ENCODE assay signal across 8 mouse cellular contexts in genomic region chr8:61223283-61223682, GRCm38 (mm10). TPM values are rescaled to one million over a fixed set of nuclear protein-coding genes. Genes with fewer than 3 reads are reported as not detected.
DNase-seq lines count a peak whose midpoint lies in the region; ATAC-seq and TF ChIP-seq lines count a peak whose summit lies in the region.

No protein-coding gene starts in this region.

- peak overlapping the region; percentile 76 for H3K4me2 ChIP-seq in forebrain, embryonic 13.5 days
- H3K4me2 ChIP-seq in liver, embryonic 15.5 days = peak overlapping the region; percentile 75

- no peak for TF ChIP-seq POLR2A in heart, adult 2 months (IDR thresholded peaks at IDR 0.05; ENCODE audit: insufficient read depth, low read depth, low read length)

- TF ChIP-seq CTCF in heart, adult 2 months (IDR thresholded peaks at IDR 0.05) = no peak
- no peak for TF ChIP-seq CTCF in C2C12 (IDR thresholded peaks at IDR 0.05; ENCODE audit: control insufficient read depth, insufficient read depth, insufficient read length)

- ATAC-seq in forebrain, embryonic 13.5 days = no peak
- no peak for ATAC-seq in liver, embryonic 15.5 days (ENCODE audit: insufficient read depth)

- TF ChIP-seq EP300 in heart, adult 2 months (IDR thresholded peaks at IDR 0.05; ENCODE audit: insufficient read depth, low read depth, low read length) = no peak

- peaks cover 8% of the 10 kb centered on the region for H3K79me3 ChIP-seq in C2C12 (ENCODE audit: low read depth)

- H3K27ac ChIP-seq in heart, adult 2 months = peak overlapping the region; percentile 88
- H3K27ac ChIP-seq in forebrain, embryonic 13.5 days = peak overlapping the region; percentile 92; the same call in 1 of the 2 replicates
- H3K27ac ChIP-seq in liver, embryonic 15.5 days (replicated peaks) = no peak overlapping the region

- no peaks in the 10 kb centered on the region; the same call in 1 of the 2 replicates for H3K79me2 ChIP-seq in heart, adult 2 months (replicated peaks; ENCODE audit: control insufficient read depth, insufficient read depth, low read length)
- peaks cover 35% of the 10 kb centered on the region for H3K79me2 ChIP-seq in C2C12 (ENCODE audit: control insufficient read depth, insufficient read depth)

- 38% methylated on average over 5 of the region's 5 CpGs for WGBS in heart, adult 2 months
- WGBS in forebrain, embryonic 13.5 days = 29% methylated on average over 5 of the region's 5 CpGs
- 28% methylated on average over 5 of the region's 5 CpGs for WGBS in liver, embryonic 15.5 days (ENCODE audit: insufficient replicate concordance)

- H3K9me3 ChIP-seq in forebrain, embryonic 13.5 days (replicated peaks) = no peaks in the 10 kb centered on the region
- H3K9me3 ChIP-seq in liver, embryonic 15.5 days (replicated peaks) = no peaks in the 10 kb centered on the region

- H3K4me3 ChIP-seq in heart, adult 2 months = peak overlapping the region; percentile 95
- H3K4me3 ChIP-seq in C2C12 (ENCODE audit: insufficient read depth, poor library complexity, severe bottlenecking) = peak overlapping the region; percentile 56
- peak overlapping the region; percentile 85 for H3K4me3 ChIP-seq in forebrain, embryonic 13.5 days
- peak overlapping the region; percentile 66 for H3K4me3 ChIP-seq in liver, embryonic 15.5 days (replicated peaks)

- intact Hi-C loops in heart, adult 2 months (cut with DNase I) = loop anchor here (5.0 to 10.0 kb wide), 3 partner anchors 149 to 264 kb away; partner anchors contain the start of genes Cbr4 and Clcn3
- intact Hi-C loops in heart, postnatal 14 days (cut with DNase I) = loop anchor here (5.0 to 10.0 kb wide), 3 partner anchors 94 to 154 kb away; no protein-coding TSS in a partner anchor

- H3K36me3 ChIP-seq in heart, adult 2 months (ENCODE audit: control insufficient read depth, insufficient read depth, low read length) = peaks cover 7% of the 10 kb centered on the region; the same call in 1 of the 2 replicates
- H3K36me3 ChIP-seq in C2C12 (ENCODE audit: control insufficient read depth, insufficient read depth) = no peaks in the 10 kb centered on the region
- no peaks in the 10 kb centered on the region for H3K36me3 ChIP-seq in forebrain, embryonic 13.5 days (ENCODE audit: poor library complexity, severe bottlenecking)
- no peaks in the 10 kb centered on the region for H3K36me3 ChIP-seq in liver, embryonic 15.5 days (replicated peaks)

- peak overlapping the region; percentile 99 for H3K9ac ChIP-seq in heart, adult 2 months (ENCODE audit: low read depth, low read length)
- peak overlapping the region; percentile 93 for H3K9ac ChIP-seq in forebrain, embryonic 13.5 days
- peak overlapping the region; percentile 56; the same call in 1 of the 2 replicates for H3K9ac ChIP-seq in liver, embryonic 15.5 days

- H3ac ChIP-seq in C2C12 (ENCODE audit: control insufficient read depth, insufficient read length, low read depth) = peak overlapping the region; percentile 87

- H3K4me1 ChIP-seq in heart, adult 2 months (ENCODE audit: control insufficient read depth, insufficient read depth, low read length) = peaks cover 2% of the 10 kb centered on the region
- H3K4me1 ChIP-seq in forebrain, embryonic 13.5 days = peaks cover 38% of the 10 kb centered on the region
- H3K4me1 ChIP-seq in liver, embryonic 15.5 days (replicated peaks) = peaks cover 9% of the 10 kb centered on the region; the same call in 1 of the 2 replicates

- DNase-seq in heart, adult 2 months = no peak
- no peak for DNase-seq in heart, postnatal 14 days
- DNase-seq in gastrocnemius, postnatal 10 days = no peak
- DNase-seq in cerebellum, postnatal 14 days = no peak
- DNase-seq in yolk sac, embryonic 10.5 days (ENCODE audit: low spot score) = no peak

- no peaks in the 10 kb centered on the region for H3K27me3 ChIP-seq in heart, adult 2 months (ENCODE audit: control insufficient read depth, insufficient read depth, low read length)
- H3K27me3 ChIP-seq in C2C12 (ENCODE audit: control insufficient read depth, insufficient read depth, insufficient read length) = no peaks in the 10 kb centered on the region
- H3K27me3 ChIP-seq in forebrain, embryonic 13.5 days = no peaks in the 10 kb centered on the region
- peaks cover 39% of the 10 kb centered on the region for H3K27me3 ChIP-seq in liver, embryonic 15.5 days

TF ChIP-seq in C2C12, 6 proteins besides CTCF, POLR2A, EP300 and RAD21:
- TF ChIP-seq MAX (IDR thresholded peaks at IDR 0.05) (no peak), FOSL1 (IDR thresholded peaks at IDR 0.05; ENCODE audit: insufficient read depth, low read length, poor library complexity, severe bottlenecking) (no peak), MYOD1 (IDR thresholded peaks at IDR 0.05; ENCODE audit: control insufficient read depth, insufficient read length, low read depth) (no peak), CEBPB (IDR thresholded peaks at IDR 0.05; ENCODE audit: low read depth) (no peak), USF1 (IDR thresholded peaks at IDR 0.05; ENCODE audit: low read depth) (no peak), MYOG (IDR thresholded peaks at IDR 0.05; ENCODE audit: control insufficient read depth, extremely low read depth, insufficient read length) (no peak)

RNA-seq across cellular contexts. Expression of gene Sh3rf1, which starts 0.4 kb away (rescaled TPM):
- total RNA-seq in heart, adult 2 months (2021) = 1 to 10 TPM; 4.8 to 4.9 TPM
- 3.1 and 4.2 TPM in 2 replicates for polyA plus RNA-seq in heart, adult 2 months (2012; rRNA removed)
- total RNA-seq in heart, postnatal 14 days (2021) = 1 to 10 TPM; 8.0 to 8.8 TPM
- polyA plus RNA-seq in C2C12 (2012; fragmentation: generic; extraction: Trizol) = 3.8 TPM
- polyA plus RNA-seq in forebrain, embryonic 13.5 days (2015; fragmentation: Nextera tagmentation; extraction: Ambion mirVana) = 31.4 and 34.5 TPM in 2 replicates
- 1.1 and 1.2 TPM in 2 replicates for polyA plus RNA-seq in liver, embryonic 15.5 days (2015; fragmentation: Nextera tagmentation; extraction: Ambion mirVana)
- 1 to 10 TPM; 4.2 to 6.5 TPM for total RNA-seq in gastrocnemius, postnatal 10 days (2021)
